In genomic region chr2:146888786-146889414, GRCm38 (mm10) we compare ENCODE assay signal across 18 mouse cellular contexts.
"Had no signal": no experiment of that assay in that cellular context is flagged by ENCODE, and none has a peak within 500 bp of the region (broad histone marks: within the 10 kb centered on the region; RNA-seq: fewer than 3 reads in every experiment).

No protein-coding gene starts in this region.

- H3K4me3 ChIP-seq: liver, embryonic 13.5 days; liver, embryonic 15.5 days; megakaryocyte, embryonic 14.5 days; midbrain, embryonic 13.5 days; midbrain, embryonic 15.5 days; neural tube, embryonic 12.5 days; stomach, embryonic 15.5 days had no signal

- H3K4me1 ChIP-seq: liver, embryonic 13.5 days; liver, embryonic 15.5 days; megakaryocyte, embryonic 14.5 days; neural tube, embryonic 12.5 days; stomach, embryonic 15.5 days had no signal

- DNase-seq: liver; liver, embryonic 13.5 days; liver, postnatal 0 days; lung, postnatal 36 days; right cerebral cortex, postnatal 14 days; thymus, adult 2 months; thymus, postnatal 25 days; thymus, postnatal 4 days had no signal

- H3K27me3 ChIP-seq: liver, embryonic 13.5 days; liver, embryonic 15.5 days; megakaryocyte, embryonic 14.5 days; midbrain, embryonic 15.5 days; neural tube, embryonic 12.5 days; stomach, embryonic 15.5 days had no signal

- H3K4me2 ChIP-seq: liver, embryonic 11.5 days; liver, embryonic 13.5 days; liver, embryonic 15.5 days; midbrain, embryonic 11.5 days; midbrain, embryonic 13.5 days; midbrain, embryonic 15.5 days; neural tube, embryonic 12.5 days; stomach, embryonic 15.5 days had no signal

- H3K9ac ChIP-seq: liver, embryonic 13.5 days; liver, embryonic 15.5 days; liver, postnatal 0 days; midbrain, embryonic 13.5 days; midbrain, embryonic 15.5 days; neural tube, embryonic 12.5 days; stomach, embryonic 15.5 days had no signal

- H3K36me3 ChIP-seq: midbrain, embryonic 15.5 days had no signal

- H3K9me3 ChIP-seq: liver, embryonic 13.5 days; liver, embryonic 15.5 days; megakaryocyte, embryonic 14.5 days; midbrain, embryonic 13.5 days; midbrain, embryonic 15.5 days; neural tube, embryonic 12.5 days; stomach, embryonic 15.5 days had no signal

- H3K27ac ChIP-seq: liver, embryonic 13.5 days; liver, embryonic 15.5 days; macrophage; midbrain, embryonic 13.5 days; midbrain, embryonic 15.5 days; neural tube, embryonic 12.5 days; stomach, embryonic 15.5 days; stomach, postnatal 0 days had no signal

- ATAC-seq: liver, postnatal 0 days; midbrain, embryonic 13.5 days; midbrain, embryonic 15.5 days had no signal
